Comparison of ENCODE assay signal across 8 mouse cellular contexts in the genomic region with DNA sequence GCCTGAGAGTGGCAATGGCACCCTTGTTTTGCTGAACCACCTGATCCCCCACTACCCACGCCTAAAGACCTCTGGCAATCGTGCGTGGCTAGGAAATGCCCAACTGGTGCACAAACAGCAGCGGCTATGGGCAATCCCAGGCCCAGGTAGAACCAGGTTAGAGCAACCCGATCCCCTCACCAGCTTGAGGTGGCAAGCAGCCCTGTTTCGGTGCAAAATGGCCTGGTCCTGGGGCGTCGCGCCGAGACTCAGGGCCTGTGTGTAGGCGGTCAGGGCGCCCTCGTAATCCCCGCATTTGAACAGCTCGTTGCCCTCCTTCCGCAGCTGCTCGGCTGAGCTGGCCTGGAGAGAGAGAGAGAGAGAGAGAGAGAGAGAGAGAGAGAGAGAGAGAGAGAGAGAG. TPM values are rescaled to one million over a fixed set of nuclear protein-coding genes. Genes with fewer than 3 reads are reported as not detected.
DNase-seq lines count a peak whose midpoint lies in the region; ATAC-seq and TF ChIP-seq lines count a peak whose summit lies in the region.

No protein-coding gene starts in this region.

- peak overlapping the region; percentile 84 for H3K4me3 ChIP-seq in forebrain, embryonic 15.5 days
- peak overlapping the region; percentile 66 for H3K4me3 ChIP-seq in kidney, embryonic 14.5 days (ENCODE audit: low read length)
- H3K4me3 ChIP-seq in stomach, embryonic 14.5 days (ENCODE audit: low read depth, low read length) = peak overlapping the region; percentile 48

- intact Hi-C loops in gastrocnemius, postnatal 14 days (cut with DNase I; ENCODE audit: low total_unique reads) = no loop called here

- peak overlapping the region; percentile 82 for H3K9ac ChIP-seq in forebrain, embryonic 15.5 days (replicated peaks)
- H3K9ac ChIP-seq in kidney, embryonic 14.5 days (ENCODE audit: low read depth, low read length) = peak overlapping the region; percentile 61
- peak overlapping the region; percentile 53 for H3K9ac ChIP-seq in stomach, embryonic 14.5 days (replicated peaks; ENCODE audit: low read depth, low read length)

- peaks cover 32% of the 10 kb centered on the region for H3K36me3 ChIP-seq in forebrain, embryonic 15.5 days
- peaks cover 34% of the 10 kb centered on the region for H3K36me3 ChIP-seq in kidney, embryonic 14.5 days (ENCODE audit: control insufficient read depth, insufficient read depth, low read length)
- peaks cover 23% of the 10 kb centered on the region for H3K36me3 ChIP-seq in stomach, embryonic 14.5 days (ENCODE audit: control insufficient read depth, insufficient read depth, low read length)

- H3K27me3 ChIP-seq in Patski = no peaks in the 10 kb centered on the region
- H3K27me3 ChIP-seq in forebrain, embryonic 15.5 days = no peaks in the 10 kb centered on the region
- H3K27me3 ChIP-seq in kidney, embryonic 14.5 days (ENCODE audit: control insufficient read depth, insufficient read depth, low read length) = no peaks in the 10 kb centered on the region
- no peaks in the 10 kb centered on the region for H3K27me3 ChIP-seq in stomach, embryonic 14.5 days (ENCODE audit: control insufficient read depth, insufficient read depth, low read length)

- CTCF ChIA-PET in Patski (lab: Charles Lee) = interaction anchor here (1.2 to 4.9 kb wide), 6 partner anchors 7 to 43 kb away, joined by 5 to 23 read pairs (median 10); no protein-coding TSS in a partner anchor

- peaks cover 41% of the 10 kb centered on the region for H3K4me1 ChIP-seq in forebrain, embryonic 15.5 days
- H3K4me1 ChIP-seq in kidney, embryonic 14.5 days (ENCODE audit: control insufficient read depth, insufficient read depth, low read length) = peaks cover 18% of the 10 kb centered on the region
- peaks cover 23% of the 10 kb centered on the region; the same call in 1 of the 2 replicates for H3K4me1 ChIP-seq in stomach, embryonic 14.5 days (ENCODE audit: control insufficient read depth, insufficient read depth, low read length)

- H3K9me3 ChIP-seq in forebrain, embryonic 15.5 days = no peaks in the 10 kb centered on the region
- H3K9me3 ChIP-seq in kidney, embryonic 14.5 days (ENCODE audit: control insufficient read depth, low read length) = no peaks in the 10 kb centered on the region
- H3K9me3 ChIP-seq in stomach, embryonic 14.5 days (ENCODE audit: control insufficient read depth, low read depth, low read length) = no peaks in the 10 kb centered on the region

- no peak for TF ChIP-seq CTCF in Patski (IDR thresholded peaks at IDR 0.05)

- 3% methylated on average over 17 of the region's 17 CpGs for WGBS in forebrain, embryonic 15.5 days
- WGBS in kidney, embryonic 14.5 days = 7% methylated on average over 17 of the region's 17 CpGs
- 9% methylated on average over 17 of the region's 17 CpGs for WGBS in stomach, embryonic 14.5 days

- in situ Hi-C loops in Patski (cut with MboI; ENCODE audit: low pct_unique_long_range_greater_than_20kb) = no loop called here

- peak overlapping the region; percentile 68 for H3K27ac ChIP-seq in forebrain, embryonic 15.5 days (replicated peaks)
- no peak overlapping the region for H3K27ac ChIP-seq in kidney, embryonic 14.5 days (ENCODE audit: low read depth, low read length)
- no peak overlapping the region for H3K27ac ChIP-seq in stomach, embryonic 14.5 days (ENCODE audit: low read length)

- peak; percentile 13 for ATAC-seq in Patski
- ATAC-seq in forebrain, embryonic 15.5 days (replicated peaks) = no peak
- no peak for ATAC-seq in kidney, embryonic 14.5 days (ENCODE audit: low FRiP score, low TSS enrichment)
- no peak for ATAC-seq in stomach, embryonic 14.5 days (ENCODE audit: insufficient number of reproducible peaks, insufficient read depth, low FRiP score, low read depth)

- POLR2A ChIA-PET in Patski (lab: Charles Lee) = interaction anchor here (1.0 to 1.9 kb wide), 3 partner anchors 10 to 31 kb away, joined by 3 to 7 read pairs (median 6); a partner anchor contains a TSS

- DNase-seq in gastrocnemius, adult 18-20 months (ENCODE audit: low spot score) = peak; percentile 22
- DNase-seq in gastrocnemius, postnatal 14 days = no peak
- DNase-seq in Patski (ENCODE audit: low read depth, low spot score) = no peak
- DNase-seq in lung, postnatal 14 days = peak; percentile 24
- DNase-seq in layer of hippocampus, adult 8-10 months (ENCODE audit: low spot score in 2 of 2) = no peak

- H3K4me2 ChIP-seq in forebrain, embryonic 15.5 days (replicated peaks) = peak overlapping the region; percentile 94
- peak overlapping the region; percentile 55 for H3K4me2 ChIP-seq in kidney, embryonic 14.5 days (replicated peaks; ENCODE audit: low read depth, low read length)
- peak overlapping the region; percentile 78 for H3K4me2 ChIP-seq in stomach, embryonic 14.5 days (replicated peaks; ENCODE audit: low read depth, low read length)

RNA-seq across cellular contexts. Expression of a gene that starts 1.4 kb away (rescaled TPM):
- 10 to 100 TPM in 1 of 2 experiments, 1 to 10 TPM in 1; 9.9 to 10.1 TPM for total RNA-seq in gastrocnemius, adult 18-20 months (2021)
- total RNA-seq in gastrocnemius, postnatal 14 days (2021) = 10 to 100 TPM; 11.7 to 12.1 TPM
- 71.3 TPM for polyA plus RNA-seq in Patski (2021)
- polyA plus RNA-seq in forebrain, embryonic 15.5 days (2015; fragmentation: Nextera tagmentation; extraction: Ambion mirVana) = 48.2 and 54.3 TPM in 2 replicates
- 17.8 and 27.8 TPM in 2 replicates for polyA plus RNA-seq in kidney, embryonic 14.5 days (2014; fragmentation: Nextera tagmentation; extraction: Ambion mirVana)
- polyA plus RNA-seq in stomach, embryonic 14.5 days (2014; fragmentation: Nextera tagmentation; extraction: Ambion mirVana) = 28.6 and 29.4 TPM in 2 replicates
- 10 to 100 TPM; 35.5 to 47.2 (median 40.6) TPM for total RNA-seq in layer of hippocampus, adult 8-10 months (2022)

RNA-seq across cellular contexts. Expression of a gene that starts 3.5 kb away (rescaled TPM):
- total RNA-seq in gastrocnemius, adult 18-20 months (2021) = 10 to 100 TPM; 28.8 to 31.7 TPM
- total RNA-seq in gastrocnemius, postnatal 14 days (2021) = 10 to 100 TPM; 34.3 to 37.2 TPM
- polyA plus RNA-seq in Patski (2021) = 78.7 TPM
- 23.0 and 25.4 TPM in 2 replicates for polyA plus RNA-seq in forebrain, embryonic 15.5 days (2015; fragmentation: Nextera tagmentation; extraction: Ambion mirVana)
- polyA plus RNA-seq in kidney, embryonic 14.5 days (2014; fragmentation: Nextera tagmentation; extraction: Ambion mirVana) = 19.9 and 22.4 TPM in 2 replicates
- 24.3 and 26.5 TPM in 2 replicates for polyA plus RNA-seq in stomach, embryonic 14.5 days (2014; fragmentation: Nextera tagmentation; extraction: Ambion mirVana)
- 10 to 100 TPM; 37.7 to 55.7 (median 49.0) TPM for total RNA-seq in layer of hippocampus, adult 8-10 months (2022)

RNA-seq across cellular contexts. Expression of a gene that starts 15.1 kb away (rescaled TPM):
- total RNA-seq in gastrocnemius, adult 18-20 months (2021) = 1 to 10 TPM; 6.7 to 7.8 TPM
- 1 to 10 TPM; 7.5 to 9.6 TPM for total RNA-seq in gastrocnemius, postnatal 14 days (2021)
- polyA plus RNA-seq in Patski (2021) = 11.5 TPM
- 13.5 and 14.6 TPM in 2 replicates for polyA plus RNA-seq in forebrain, embryonic 15.5 days (2015; fragmentation: Nextera tagmentation; extraction: Ambion mirVana)
- 15.1 and 15.9 TPM in 2 replicates for polyA plus RNA-seq in kidney, embryonic 14.5 days (2014; fragmentation: Nextera tagmentation; extraction: Ambion mirVana)
- polyA plus RNA-seq in stomach, embryonic 14.5 days (2014; fragmentation: Nextera tagmentation; extraction: Ambion mirVana) = 15.1 and 19.2 TPM in 2 replicates
- total RNA-seq in layer of hippocampus, adult 8-10 months (2022) = 10 to 100 TPM; 12.7 to 19.0 (median 14.2) TPM

RNA-seq across cellular contexts. Expression of a gene that starts 31.8 kb away (rescaled TPM):
- total RNA-seq in gastrocnemius, adult 18-20 months (2021) = 100 to 1,000 TPM; 132 to 136 TPM
- total RNA-seq in gastrocnemius, postnatal 14 days (2021) = 10 to 100 TPM; 96.8 to 97.0 TPM
- polyA plus RNA-seq in Patski (2021) = 129 TPM
- 19.2 and 20.3 TPM in 2 replicates for polyA plus RNA-seq in forebrain, embryonic 15.5 days (2015; fragmentation: Nextera tagmentation; extraction: Ambion mirVana)
- 11.9 and 17.2 TPM in 2 replicates for polyA plus RNA-seq in kidney, embryonic 14.5 days (2014; fragmentation: Nextera tagmentation; extraction: Ambion mirVana)
- polyA plus RNA-seq in stomach, embryonic 14.5 days (2014; fragmentation: Nextera tagmentation; extraction: Ambion mirVana) = 18.3 and 19.8 TPM in 2 replicates
- total RNA-seq in layer of hippocampus, adult 8-10 months (2022) = 100 to 1,000 TPM; 161 to 192 (median 173) TPM

RNA-seq across cellular contexts. Expression of a gene that starts 45.1 kb away (rescaled TPM):
- total RNA-seq in gastrocnemius, adult 18-20 months (2021) = under 1 TPM in 1 of 2 experiments, not detected in 1; 0.19 TPM
- total RNA-seq in gastrocnemius, postnatal 14 days (2021) = 1 to 10 TPM; 7.6 to 8.8 TPM
- polyA plus RNA-seq in Patski (2021) = 93.8 TPM
- 91.2 and 94.4 TPM in 2 replicates for polyA plus RNA-seq in forebrain, embryonic 15.5 days (2015; fragmentation: Nextera tagmentation; extraction: Ambion mirVana)
- polyA plus RNA-seq in kidney, embryonic 14.5 days (2014; fragmentation: Nextera tagmentation; extraction: Ambion mirVana) = 140 and 158 TPM in 2 replicates
- polyA plus RNA-seq in stomach, embryonic 14.5 days (2014; fragmentation: Nextera tagmentation; extraction: Ambion mirVana) = 159 and 167 TPM in 2 replicates
- 1 to 10 TPM in 3 of 4 experiments, under 1 TPM in 1; 0.51 to 1.9 (median 1.5) TPM for total RNA-seq in layer of hippocampus, adult 8-10 months (2022)

Comparison
In these comparisons a context has a peak if more than half of its experiments do, and no peak if none do; other contexts are left out.
1. DNase-seq: peak in gastrocnemius, adult 18-20 months (single experiment) and lung, postnatal 14 days (single experiment); none in gastrocnemius, postnatal 14 days (single experiment), Patski (single experiment) and layer of hippocampus, adult 8-10 months (0 of 2).
2. Peak in every context shown above with its lines, with median percentiles within 50 percentile points of each other: H3K4me2 ChIP-seq, H3K4me3 ChIP-seq and H3K9ac ChIP-seq.